Mouse (Mus musculus) adrenal gland, adult 18-20 months (tissue): ENCODE data around the gene Gm11116. TPM values are rescaled to one million over a fixed set of nuclear protein-coding genes. Genes with fewer than 3 reads are reported as not detected.
"Not testable (repeated sequence)": the region's sequence is repeated elsewhere in the genome, so short reads cannot be mapped to it uniquely, and the experiment has no call there.

Experiments used
- DNase-seq, 2 experiments: peaks; one replicate each; pipeline ENCODE4 v3.0.0; 2021 to 2022; ENCODE audit warnings: low spot score in 2 of 2
- long read RNA-seq, 2 experiments: library from polyadenylated mRNA; stranded (forward); transcript quantifications; one replicate each; pipeline ENCODE4 v2.0.0; 2021
- total RNA-seq, 2 experiments: library from RNA; stranded (reverse); gene quantifications; 1 replicate in 1 of 2; 2 replicates in 1 of 2; pipeline ENCODE4 v1.2.3; 2021

The Gm11116 gene
- not detected for total RNA-seq
- long read RNA-seq, experiment 1: 0 reads
- long read RNA-seq, experiment 2: 0 reads

GRCm38 (mm10) chr5:88111430-88111829 lies at the start of gene Gm11116:
Gm11116 (minus strand) TSS chr5:88111530.
- DNase-seq: no peak

GRCm38 (mm10) chr5:88153999-88154398 lies 42.7 kb upstream of the Gm11116 start, which contains the start of gene Gm11115:
Gm11115 (minus strand) TSS chr5:88154099.
- DNase-seq: no peak

- DNase-seq: not testable (repeated sequence)
Measured at GRCm38 (mm10) chr5:88086256-88086655, 25.1 kb downstream of the Gm11116 start, which contains the start of gene Smr2. Smr2 (plus strand) TSS chr5:88086556.

Other genes starting within 250 kb of the Gm11116 start
- gene Odam, start 226.5 kb downstream of the Gm11116 start, total RNA-seq: not detected
- not detected for gene Csn3, start 186.0 kb downstream of the Gm11116 start, total RNA-seq
- gene 2310003L06Rik, start 142.1 kb downstream of the Gm11116 start, total RNA-seq: not detected
- gene Gm28434, start 142.0 kb downstream of the Gm11116 start, total RNA-seq: not detected
- not detected for gene Cabs1, start 132.1 kb downstream of the Gm11116 start, total RNA-seq
- not detected for gene Smr3a, start 109.0 kb downstream of the Gm11116 start, total RNA-seq
- gene Smr2, start 25.0 kb downstream of the Gm11116 start, total RNA-seq: not detected
- not detected for gene Gm11115, start 42.6 kb upstream of the Gm11116 start, total RNA-seq
- not detected for gene Gm7714, start 157.4 kb upstream of the Gm11116 start, total RNA-seq
- gene Prol1, start 205.8 kb upstream of the Gm11116 start, total RNA-seq: not detected